Mouse (Mus musculus) frontal cortex, adult (tissue): ENCODE data around the gene Mbl2.
"Not testable (repeated sequence)": the region's sequence is repeated elsewhere in the genome, so short reads cannot be mapped to it uniquely, and the experiment has no call there.

ENCODE experiments used
- ATAC-seq: cut with Nextera tagmentation; 2 replicates; pipeline ENCODE4 v1.9.2; 2017; ENCODE audit warnings: mild to moderate bottlenecking, moderate library complexity, mixed read lengths; ENCODE audit not compliant: low TSS enrichment

Mbl2 gene

DNA sequence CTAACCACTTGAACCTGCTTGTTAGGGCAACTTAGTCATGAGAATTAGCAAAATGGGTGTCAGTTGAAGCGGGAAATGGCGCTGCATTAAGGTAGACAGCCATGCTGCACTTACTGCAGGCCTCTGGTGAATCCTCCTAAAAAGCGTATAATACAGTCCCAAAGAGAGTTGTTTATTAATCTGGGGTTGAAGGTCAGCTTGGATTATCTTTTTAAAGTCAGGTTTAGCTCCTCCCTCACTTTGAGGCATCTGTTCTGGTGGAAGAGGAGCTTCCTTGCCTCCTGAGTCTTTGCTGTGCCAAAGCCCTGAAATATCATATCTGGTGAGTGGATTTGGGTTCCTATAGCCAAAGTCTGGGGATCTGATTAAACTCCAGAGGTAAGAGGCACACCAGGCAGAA lies at the start of gene Mbl2:
Mbl2 (plus strand) TSS at position 252 of the 400 bp plus-strand sequence.
- ATAC-seq: no peak

DNA sequence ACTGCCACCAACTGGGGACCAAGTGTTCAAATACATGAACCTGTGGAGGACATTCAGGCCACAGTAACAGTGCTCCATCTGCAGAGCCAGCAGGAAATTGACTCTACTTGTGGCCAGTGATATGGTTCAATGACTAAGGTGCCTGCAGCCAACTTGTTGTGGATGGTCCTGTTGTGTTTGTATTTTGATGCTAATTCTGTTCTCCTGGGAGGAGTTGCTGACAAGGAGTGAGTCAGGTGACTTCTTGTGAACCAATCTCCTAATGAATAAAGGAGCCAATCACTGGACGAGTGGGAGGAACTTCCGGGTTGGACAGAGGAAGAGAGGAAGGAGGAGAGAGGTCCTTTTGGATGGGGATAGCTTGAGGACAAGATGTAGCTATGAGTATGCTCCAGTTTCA lies 47.2 kb upstream of the Mbl2 start:
- no peak for ATAC-seq

DNA sequence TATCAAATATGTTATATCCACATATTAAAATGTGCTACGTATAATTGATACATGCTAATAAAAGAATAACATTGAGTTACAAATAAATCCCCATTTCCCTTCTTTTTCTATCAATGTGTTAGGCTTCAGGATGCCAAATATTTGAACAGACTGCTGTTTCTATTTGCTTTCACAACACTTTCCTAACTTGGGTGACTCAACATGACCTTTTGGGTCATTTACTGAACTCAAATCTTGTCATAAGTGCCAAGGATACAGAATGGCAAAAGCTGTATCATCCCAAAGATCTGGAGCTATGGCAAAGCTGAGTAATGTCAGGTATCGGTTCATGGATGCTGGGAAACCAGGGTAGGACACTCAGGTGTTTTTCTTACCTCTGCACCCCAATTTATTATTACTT lies 45.5 kb upstream of the Mbl2 start:
- no peak for ATAC-seq

DNA sequence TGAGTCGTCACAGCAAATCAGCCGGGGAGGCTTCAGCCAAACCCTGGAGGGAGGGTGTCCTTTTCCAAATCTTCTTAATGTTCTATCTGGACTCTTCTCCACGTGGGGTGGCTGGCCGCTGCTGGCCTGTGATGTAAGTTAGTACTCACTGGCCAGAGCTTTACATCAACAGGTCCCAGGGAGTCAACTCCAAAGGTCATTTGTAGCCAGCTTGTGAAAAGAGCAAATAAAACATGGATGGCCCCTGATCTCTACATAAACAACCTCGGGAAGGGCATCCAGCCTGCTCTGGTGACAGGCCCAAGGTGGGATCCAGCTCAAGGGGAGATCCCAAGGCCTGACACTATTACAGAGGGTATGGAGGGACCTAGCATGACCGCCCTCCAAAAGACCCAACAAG lies 37.7 kb upstream of the Mbl2 start:
- ATAC-seq: no peak

DNA sequence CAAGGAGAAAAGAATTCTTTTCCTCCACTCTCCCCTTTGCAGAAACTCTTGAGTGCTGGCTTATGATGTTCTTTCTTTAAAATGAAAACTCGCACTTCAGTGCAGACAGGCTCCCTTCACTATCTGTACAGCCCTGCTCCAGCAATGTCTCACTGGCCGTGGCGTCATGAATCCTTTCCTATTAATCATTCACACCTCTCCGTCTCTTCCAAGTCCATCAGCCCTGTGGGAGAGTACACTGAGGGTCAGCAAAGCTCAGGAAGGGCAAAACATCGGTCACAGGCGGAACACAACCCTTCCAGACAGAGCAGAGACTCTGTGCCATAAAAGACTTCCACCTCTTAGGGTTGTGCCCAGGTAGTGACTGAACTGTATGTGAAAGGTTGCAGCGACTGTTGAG lies 30.6 kb upstream of the Mbl2 start:
- ATAC-seq: no peak

DNA sequence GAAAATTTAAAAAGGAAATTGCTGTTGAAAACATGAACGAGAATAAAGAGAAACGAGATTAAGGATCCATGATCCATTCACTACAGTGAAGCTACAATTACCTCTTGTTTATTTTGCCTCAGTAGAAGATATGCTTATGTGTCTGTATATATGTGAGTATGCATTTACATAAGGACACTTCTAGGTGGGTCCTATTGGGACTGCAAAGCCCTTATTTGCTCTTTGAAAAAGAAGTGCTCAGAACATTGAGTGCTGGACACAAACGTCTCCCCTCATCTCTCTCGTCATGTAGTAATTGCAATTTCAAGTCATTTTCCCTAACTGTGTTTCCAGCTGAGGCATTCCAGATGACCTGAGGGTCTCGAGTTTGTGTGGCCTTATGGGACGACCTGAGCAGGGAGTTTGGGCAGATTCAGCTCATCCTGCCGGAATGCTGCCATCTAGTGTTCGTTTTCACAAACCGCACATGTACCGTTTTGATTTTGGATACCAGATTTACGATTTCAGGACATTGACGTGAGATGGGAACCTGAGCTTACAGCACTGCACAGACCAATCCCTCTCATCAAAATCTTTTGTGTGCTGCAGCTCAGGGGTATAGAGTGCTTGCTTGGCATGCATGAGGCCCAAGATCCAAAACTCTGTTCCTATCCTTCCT lies 27.5 kb upstream of the Mbl2 start:
- peak; percentile 80 for ATAC-seq

DNA sequence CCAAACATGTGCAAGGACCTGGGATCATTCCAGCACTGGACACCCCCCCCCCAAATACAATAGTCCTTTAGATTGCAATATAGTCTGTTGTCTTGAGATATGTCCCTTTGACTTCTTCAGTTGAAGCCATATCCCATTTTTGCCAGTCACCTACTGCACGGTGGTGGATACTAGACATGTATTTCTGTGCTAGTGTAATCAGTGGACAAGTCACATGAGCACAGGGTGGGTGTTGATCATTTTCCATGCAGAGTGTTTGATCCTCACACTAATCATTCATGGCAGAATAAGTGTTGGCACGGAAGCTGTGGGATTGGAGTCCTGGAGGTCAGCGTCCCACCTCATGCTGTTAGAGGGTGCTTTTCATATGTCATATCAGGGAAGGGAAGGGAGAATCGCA lies 26.9 kb upstream of the Mbl2 start:
- ATAC-seq: no peak

DNA sequence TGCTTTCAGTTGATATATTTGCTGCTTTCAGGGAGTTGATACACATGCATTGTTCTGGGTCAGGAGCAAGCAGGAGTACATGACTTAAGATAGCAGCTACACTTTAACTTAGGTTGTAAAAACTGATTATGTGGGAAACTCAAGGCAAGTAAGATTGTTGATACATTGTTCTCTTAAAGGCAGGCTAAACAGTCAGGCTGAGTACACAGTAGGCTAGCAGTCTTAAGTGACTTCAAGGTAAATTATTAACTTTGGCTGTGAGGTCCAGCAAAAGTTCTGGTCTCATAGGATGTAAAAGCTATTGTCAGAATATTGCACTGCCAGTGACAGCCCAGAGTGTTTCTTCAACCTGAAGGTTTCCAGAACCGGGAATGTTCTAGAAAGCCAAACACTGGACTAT lies 25.8 kb upstream of the Mbl2 start:
- no peak for ATAC-seq

DNA sequence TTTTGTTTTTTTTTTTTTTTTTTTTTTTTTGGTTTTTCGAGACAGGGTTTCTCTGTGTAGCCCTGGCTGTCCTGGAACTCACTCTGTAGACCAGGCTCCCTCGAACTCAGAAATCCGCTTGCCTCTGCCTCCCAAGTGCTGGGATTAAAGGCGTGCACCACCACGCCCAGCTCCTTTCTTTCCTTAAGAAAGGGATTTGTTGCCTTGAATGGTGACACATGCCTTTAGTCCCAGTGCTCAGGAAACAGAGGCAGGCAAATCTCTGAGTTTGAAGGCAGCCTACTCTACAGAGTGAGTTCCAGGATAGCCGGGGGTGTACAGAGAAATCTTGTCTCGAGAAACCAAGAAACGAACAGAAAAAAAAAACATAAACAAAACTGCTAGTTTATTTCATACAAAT lies 23.7 kb upstream of the Mbl2 start:
- ATAC-seq: not testable (repeated sequence)

DNA sequence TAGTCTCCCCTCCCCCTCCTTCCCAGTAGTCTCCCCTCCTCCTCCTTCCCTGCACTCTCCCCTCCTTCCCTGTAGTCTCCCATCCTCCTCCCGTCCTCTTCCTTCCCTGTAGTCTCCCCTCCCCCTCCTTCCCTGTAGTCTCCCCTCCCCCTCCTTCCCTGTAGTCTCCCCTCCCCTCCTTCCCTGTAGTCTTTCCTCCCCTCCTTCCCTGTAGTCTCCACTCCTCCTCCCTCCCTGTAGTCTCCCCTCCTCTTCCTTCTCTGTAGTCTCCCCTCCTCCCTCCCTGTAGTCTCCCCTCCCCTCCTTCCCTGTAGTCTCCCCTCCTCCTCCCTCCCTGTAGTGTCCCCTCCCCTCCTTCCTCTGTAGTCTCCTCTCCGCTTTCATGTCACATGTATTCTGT lies 18.7 kb upstream of the Mbl2 start:
- no peak for ATAC-seq

DNA sequence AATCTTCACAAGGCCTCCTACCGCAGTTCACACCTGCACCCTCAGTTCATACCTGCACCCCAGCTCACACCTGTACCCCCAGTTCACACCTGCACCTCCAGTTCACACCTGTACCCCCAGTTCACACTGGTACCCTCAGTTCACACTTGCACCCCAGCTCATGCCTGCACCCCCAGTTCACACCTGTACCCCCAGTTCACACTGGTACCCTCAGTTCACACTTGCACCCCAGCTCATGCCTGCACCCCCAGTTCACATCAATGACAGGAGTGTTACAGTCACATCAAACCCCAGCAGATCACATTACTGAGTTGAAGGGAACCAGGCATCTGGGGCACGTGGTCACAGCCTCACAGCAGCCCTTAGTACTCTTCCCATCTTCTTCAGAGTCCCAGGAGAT lies 17.0 kb upstream of the Mbl2 start:
- not testable (repeated sequence) for ATAC-seq

DNA sequence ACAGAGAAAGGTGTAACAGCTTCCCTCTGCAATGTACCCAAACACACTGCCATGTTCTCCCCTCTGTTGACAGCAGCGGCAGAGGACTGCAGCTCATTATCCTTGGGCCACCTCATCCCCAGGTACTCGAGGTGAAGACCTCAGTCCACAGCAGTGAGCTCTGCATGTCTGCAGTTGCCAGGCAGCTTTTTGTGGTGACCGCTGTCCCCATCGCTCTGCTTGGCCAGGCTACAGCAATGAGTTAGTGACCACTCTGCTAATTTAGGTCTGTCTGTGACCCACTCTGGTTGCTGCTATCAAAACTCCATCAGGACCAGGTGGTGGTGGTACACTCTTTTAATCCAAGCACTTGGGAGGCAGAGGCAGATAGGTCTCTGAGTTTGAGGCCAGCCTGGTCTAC lies 16.6 kb upstream of the Mbl2 start:
- no peak for ATAC-seq

DNA sequence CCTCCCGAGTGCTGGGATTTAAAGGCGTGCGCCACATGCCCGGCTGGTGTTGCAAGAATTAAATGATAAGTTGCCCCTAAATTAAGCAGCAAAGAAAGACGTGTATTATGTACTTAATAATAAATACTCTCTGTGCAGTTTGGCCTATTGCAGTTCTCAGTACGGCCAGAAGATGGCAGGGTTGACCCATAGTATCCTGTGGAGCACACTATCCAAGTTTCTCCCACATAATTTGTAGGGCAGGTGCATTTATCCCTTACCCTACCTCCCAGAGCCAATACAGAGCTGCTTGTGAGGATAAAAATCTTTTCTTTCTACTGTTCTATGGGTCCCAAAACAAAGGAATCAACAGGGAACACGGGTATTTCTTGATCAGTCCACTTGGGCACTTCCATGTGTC lies 15.4 kb upstream of the Mbl2 start:
- peak; percentile 89 for ATAC-seq

DNA sequence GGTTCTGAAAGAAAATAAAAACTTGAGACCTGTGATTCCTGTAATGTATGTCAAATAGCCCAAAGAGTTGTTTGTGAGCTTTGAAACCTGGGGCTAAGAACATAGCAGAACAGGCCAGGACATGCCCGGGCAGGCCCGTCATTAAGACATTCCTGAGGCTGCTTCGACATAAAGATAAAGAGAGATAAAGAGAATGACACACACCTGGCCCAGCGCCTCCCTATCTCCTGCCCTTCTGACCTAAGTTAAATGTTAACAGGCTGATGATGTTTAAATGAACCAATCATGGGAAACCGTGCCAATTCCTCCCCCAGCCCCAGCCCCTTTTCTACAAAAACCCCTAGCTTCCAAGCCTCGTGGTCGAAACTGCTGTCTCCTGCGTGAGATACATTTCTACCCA lies 10.1 kb upstream of the Mbl2 start:
- ATAC-seq: not testable (repeated sequence)

DNA sequence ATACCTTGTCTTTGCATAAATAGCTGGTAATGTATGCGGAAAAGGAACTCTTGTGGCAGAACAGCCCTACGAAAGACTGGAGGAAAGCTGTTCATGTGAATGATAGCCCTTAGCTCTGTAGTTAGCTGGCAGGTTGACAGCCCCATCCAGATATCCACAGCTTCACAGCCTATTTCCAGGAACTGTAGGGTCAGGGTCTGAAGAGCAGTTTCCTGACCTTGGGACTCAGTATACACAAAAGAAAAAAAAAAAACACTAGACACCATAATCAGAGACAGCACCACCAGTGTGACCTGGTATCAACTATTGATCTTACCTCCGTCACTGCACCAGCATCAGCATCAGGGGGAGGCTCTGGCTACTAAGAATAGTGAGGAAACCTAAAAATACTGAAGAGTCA lies 3.3 kb upstream of the Mbl2 start:
- ATAC-seq: no peak

DNA sequence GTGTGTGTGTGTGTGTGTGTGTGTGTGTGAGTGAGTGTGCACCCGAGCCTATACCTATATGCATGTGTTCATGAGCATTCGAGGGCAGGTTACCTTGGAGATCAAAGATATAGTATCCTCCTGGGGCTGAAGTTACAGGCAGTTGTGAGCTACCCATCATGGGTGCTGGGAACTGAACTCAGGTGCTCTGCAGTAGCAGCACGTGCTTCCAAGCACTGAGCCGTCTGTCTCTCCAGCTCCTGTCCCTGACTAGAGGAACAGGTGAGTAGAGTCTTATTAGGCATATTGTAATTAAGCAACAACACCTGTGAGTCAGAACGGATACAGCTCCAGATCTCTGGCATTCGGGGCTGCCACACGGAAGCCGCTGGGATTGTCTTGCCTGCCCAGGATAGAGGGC lies 1.7 kb downstream of the Mbl2 start:
- ATAC-seq: no peak

DNA sequence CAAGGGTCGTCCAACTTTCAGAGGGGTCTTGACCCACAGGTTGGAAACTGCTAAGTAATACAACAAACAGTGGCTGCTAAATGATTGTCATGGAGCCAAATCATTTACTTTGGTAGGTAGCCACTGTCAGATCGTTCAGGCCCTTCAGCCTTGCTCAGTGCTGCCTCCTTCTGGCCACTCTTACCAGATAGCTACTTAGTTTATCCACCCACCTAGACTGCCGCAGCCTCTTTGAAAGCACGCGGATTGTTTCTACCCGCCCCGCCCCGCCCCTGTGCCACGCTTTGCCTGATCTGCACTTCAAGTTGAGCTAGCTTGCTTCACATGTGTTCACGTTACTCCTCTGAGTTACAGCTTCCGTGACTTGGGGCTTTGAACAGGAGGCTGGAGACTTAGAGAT lies 14.6 kb downstream of the Mbl2 start:
- ATAC-seq: no peak

DNA sequence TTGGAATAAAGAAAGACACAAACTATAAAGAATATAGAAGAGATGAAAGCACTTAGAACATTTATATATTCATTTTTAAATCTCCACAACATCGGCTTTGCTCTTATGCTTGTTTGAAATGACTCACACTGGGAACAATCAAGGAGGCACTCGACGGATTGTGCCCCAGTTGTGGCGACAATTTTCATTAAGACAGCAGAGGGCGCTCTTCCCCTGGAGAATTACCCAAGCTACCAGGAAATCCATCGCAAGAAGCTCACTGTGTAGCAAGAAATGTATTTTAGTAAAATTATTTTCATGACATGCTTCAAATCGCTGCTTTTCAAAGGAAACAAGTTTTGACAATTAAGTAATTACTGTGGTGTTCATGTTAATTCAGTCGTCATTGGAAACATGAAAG lies 16.1 kb downstream of the Mbl2 start:
- peak; percentile 91 for ATAC-seq

DNA sequence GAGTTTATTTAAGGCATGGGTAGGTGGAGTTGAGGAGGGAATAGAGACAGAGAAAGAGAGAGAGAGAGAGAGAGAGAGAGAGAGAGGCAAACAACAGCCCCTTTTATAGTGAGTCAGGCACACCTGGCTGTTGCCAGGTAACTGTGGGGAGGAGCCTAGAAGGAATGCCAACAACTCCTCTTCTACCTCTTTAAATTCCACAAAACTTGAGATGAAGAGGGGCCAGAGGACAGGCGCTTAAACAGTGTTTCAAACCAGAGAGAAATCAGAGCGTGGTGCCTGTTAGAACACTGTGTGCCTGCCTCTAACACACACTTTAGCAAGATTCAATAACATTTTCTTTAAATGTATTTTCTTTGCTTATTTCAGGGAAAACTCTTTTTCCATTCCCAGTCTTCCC lies 19.5 kb downstream of the Mbl2 start:
- no peak for ATAC-seq

DNA sequence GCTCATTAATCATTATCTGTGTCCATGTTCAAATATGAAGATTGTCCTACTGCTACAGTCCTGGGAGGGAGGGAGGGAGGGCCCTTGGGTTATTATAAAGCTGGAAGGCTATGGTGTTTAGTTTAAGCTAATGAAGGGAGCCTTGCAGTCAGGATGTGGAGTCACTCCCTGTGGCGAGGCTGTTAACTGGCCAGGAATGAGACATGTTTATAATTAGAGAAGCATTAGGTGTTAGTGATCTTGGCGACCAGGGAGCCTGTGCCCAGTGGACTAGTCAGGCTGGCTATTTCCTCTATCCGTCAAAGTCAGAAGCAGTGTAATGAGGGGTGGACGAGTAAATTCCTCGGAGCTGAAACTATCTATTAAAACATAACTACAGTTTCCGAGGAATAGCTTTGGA lies 23.6 kb downstream of the Mbl2 start:
- no peak for ATAC-seq

DNA sequence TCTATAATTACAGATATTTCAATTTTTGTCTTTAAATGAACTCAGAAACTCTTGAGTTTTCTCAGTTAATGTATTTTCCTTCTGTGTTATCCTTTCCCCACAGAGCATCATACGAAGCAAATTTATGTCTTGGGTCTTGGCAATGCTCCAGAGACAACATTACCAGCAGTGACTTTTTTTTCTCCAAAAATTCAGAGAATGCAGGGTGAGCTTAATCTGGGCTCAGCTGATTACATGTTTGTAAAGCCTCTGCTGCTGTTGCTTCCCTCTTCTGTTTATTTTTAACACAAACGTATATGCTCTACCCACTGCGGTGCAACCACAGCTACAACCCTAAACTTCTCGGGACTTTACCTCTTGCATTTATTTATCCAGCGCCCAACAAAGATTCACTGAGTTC lies 48.4 kb downstream of the Mbl2 start:
- ATAC-seq: no peak

DNA sequence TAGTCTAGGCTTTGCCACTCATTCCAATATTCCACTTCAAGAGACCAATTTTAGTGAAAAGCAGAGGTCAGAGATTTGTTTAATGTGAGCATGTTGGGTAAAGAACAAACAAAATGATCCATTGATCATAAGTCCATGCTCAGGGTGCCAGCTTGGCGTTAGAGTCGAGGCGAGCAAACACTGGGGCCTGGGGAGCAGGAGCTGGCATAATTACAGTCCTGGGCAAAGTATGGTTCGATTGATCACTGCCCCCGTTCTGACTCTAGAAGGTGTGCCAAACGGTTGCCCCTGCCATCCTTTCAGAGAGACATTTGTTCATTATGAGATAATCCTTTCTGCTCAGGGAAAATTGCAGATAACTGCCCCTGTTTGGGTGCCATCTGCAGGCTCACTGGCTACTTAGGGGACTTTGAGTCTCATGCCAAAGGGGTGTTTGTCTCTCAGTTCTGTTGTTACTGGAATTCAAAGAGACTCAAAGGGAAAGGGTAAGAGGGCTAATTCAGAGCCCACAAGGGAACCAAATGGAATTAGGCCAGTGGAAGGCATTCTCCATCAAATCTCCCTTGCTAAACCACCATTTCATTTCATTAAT lies 55.3 kb downstream of the Mbl2 start:
- no peak for ATAC-seq
